Mouse (Mus musculus) spleen, adult 18-20 months (tissue): ENCODE measurements at regions not wholly inside any gene's neighbourhood (a gene's known extent, or its start where the extent isn't known, plus 50 kb on each side); places are given as distances from the start of the nearest gene placed in this dataset.

Experiments used
- DNase-seq, 2 experiments: peaks; one replicate each; pipeline ENCODE4 v3.0.0; 2022; ENCODE audit warnings: mixed read lengths in 2 of 2

DNA sequence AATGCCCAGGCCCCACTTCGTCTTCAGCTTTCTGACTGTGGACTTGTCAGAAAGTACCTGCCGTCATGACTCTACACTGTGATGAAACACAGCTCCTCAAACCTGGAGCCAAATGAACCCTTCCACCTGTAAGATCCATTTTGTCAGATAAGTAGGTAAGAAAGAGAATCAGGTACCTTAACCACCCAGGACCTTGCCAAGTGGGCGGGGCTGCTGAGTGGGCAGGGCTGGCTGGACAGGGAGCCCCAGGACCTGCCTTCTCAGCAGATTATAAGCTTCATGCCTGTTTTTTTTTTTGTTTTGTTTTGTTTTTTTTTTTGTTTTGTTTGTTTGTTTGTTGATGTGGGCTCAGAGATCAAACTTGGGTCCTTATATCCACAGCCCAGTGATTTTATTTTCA lies 311.8 kb upstream of the Pabpc6 start:
- DNase-seq, result no peak

DNA sequence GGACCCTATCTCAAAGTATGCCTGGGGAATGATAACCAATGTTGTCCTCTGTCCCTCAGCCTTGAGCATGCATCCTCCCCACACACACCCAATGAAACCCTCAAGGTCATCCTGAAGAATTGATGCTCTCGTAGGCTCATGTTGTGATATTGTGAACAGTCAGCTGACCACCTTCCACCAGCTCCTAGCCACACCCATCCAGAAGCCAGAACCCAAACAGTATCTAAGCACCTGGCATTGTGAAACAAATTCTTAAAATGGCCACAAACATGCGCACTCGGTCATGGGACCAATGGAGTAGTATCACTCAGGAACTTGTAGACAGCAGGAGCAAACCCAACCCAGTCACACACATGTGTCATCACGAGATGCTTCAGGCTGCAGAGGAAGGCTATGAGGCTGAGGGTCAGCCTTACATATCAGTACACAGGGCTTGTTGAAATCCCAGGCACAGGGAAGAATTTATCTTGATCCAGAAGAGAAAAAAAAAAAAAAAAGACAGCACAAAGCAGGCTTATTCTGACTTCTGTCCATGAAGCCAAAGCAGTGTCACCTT lies 307.4 kb upstream of the Pabpc6 start:
- no peak for DNase-seq

GRCm38 (mm10) chr17:9975995-9976394 lies 306.5 kb upstream of the Pabpc6 start:
- no peak for DNase-seq

DNA sequence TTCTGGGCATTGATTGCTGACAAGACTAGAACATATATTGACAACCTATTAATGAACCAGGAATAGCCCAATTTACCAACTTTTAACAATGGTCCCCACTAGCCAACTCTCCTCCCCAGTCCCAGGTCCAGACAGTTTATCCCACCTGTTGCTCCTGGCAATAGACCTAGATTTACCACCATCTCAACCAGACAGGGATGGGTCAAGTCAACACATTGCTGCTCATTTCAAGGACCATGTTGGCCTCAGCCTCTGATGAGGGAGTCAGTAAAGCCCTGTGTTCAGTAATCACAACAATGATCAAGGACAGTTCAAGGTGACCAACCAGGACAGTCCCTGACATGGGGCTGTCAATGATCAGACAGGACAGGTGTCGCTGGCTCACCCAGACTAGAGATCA lies 305.6 kb upstream of the Pabpc6 start:
- no peak for DNase-seq

DNA sequence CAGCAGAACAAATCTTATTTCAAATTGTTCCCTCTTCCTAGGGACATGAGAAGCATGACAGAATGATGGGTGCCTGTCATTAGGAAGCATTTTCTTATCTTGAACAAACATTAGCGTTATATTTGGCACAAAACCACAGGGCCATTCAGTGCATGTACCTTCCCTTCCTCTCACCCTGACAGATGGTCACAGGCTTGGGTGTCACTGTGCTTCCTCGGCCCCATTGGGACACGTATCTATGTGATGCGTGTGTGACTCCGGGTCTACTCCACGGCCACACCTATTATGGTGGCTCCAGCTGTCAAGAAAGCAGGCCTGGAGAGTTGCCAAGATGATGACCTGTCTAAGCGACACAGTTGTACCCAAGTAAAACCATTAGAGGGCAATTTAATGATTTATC lies 298.5 kb upstream of the Pabpc6 start:
- no peak for DNase-seq

- DNase-seq, result no peak
Observed at GRCm38 (mm10) chr17:9962893-9963436, 293.4 kb upstream of the Pabpc6 start.

DNA sequence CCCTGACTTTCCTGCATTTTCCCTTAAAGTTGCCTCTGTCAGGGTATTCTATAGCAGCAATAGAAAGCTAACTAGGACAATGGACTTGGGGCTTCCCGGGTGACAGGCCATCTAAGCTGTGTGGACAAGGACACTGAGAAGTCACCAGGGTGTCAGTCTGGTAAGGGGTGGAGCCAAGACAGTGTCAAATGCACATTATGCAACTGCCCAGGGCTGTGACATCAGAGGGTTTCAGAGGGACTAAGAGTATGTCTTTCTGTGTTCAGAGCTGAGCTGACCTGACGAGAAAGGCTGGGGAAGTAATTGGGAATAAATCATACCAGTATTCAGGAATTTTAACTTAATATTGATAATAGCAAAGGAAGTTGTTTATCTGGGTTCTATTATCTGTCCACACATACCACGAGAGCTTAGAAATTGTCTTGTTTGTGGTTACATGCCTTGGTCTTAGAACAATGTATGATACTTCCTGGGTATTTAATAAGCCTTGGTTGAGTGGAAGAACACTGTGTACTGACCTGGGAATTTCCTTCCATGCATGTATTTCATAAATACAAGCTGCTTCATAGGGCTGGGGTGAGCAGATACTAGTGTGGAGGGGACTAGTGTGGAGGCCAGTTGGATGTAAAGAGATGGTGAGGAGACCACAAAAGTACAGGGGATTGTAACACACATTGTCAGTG lies 279.6 kb upstream of the Pabpc6 start:
- no peak for DNase-seq

- no peak for DNase-seq
Observed at GRCm38 (mm10) chr17:9947609-9948008, 278.1 kb upstream of the Pabpc6 start.

GRCm38 (mm10) chr17:9944513-9944912 lies 275.0 kb upstream of the Pabpc6 start:
- no peak for DNase-seq

- no peak for DNase-seq
Observed at GRCm38 (mm10) chr17:9942171-9942570, 272.7 kb upstream of the Pabpc6 start.

DNA sequence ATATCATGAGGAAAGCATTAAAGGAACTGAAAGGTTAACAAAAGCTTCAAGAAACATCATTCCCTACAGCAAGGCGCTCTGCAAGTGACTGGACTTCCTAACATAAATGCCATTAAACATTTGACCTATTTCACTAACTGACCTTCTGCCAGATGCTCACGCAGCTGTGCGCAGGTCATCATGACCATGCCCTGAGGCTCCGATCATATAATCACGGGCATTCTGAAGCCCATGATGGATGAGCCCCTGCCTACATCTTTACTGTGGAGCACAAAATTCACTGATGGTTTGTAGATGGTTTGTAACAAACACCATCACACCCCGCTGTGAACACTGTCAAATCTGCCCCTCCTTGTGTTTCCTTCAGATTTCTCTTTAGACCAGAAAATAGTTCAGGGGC lies 270.1 kb upstream of the Pabpc6 start:
- no peak for DNase-seq

GRCm38 (mm10) chr17:9938426-9938825 lies 268.9 kb upstream of the Pabpc6 start:
- DNase-seq, result no peak

DNA sequence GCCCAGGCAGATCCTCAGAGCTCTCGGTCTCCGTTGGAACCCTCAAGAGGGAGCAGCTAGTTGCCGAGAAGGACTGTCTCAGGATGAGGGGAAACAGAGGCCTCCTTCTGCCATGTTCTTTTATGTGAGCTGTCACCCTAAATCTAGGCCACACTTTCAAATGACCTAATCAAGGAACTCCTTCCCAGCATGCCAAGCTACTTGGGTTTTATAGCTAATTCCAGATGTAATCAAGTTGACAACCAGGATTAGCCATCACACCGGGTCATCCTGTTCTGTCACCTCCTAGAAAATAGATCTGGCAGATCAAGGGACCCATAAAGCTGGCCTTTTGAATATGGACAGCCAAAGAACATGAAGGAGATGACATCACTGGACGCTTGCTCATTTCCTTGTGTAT lies 267.7 kb upstream of the Pabpc6 start:
- no peak for DNase-seq

GRCm38 (mm10) chr17:9932186-9932585 lies 262.7 kb upstream of the Pabpc6 start:
- DNase-seq, result no peak

- DNase-seq, result no peak
Observed at GRCm38 (mm10) chr17:9931526-9931925, 262.0 kb upstream of the Pabpc6 start.

- DNase-seq, result no peak
Observed at GRCm38 (mm10) chr17:9929448-9930088, 260.1 kb upstream of the Pabpc6 start.

DNA sequence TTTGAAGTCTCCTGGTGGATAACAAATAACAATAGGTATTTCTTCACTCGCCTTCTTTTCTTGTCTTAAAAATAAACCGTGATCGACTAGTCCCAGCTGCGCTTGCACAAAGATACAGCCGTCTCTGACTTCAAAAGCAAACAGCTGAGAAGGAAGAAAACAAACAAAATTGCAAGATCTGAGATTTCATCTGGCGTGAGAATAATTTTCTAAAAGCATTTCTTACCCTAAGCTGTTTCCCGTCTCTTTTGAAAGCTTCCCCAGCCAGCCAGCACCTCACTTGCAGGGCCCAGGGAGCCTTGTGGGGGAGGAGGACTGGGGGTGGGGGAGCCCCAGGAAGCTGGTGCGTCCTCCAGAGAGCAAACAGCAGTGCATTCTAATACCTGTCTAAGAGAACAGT lies 258.2 kb upstream of the Pabpc6 start:
- no peak for DNase-seq

- DNase-seq, result no peak
Observed at GRCm38 (mm10) chr17:9926308-9926707, 256.8 kb upstream of the Pabpc6 start.

GRCm38 (mm10) chr17:9921326-9921725 lies 251.8 kb upstream of the Pabpc6 start:
- no peak for DNase-seq

DNA sequence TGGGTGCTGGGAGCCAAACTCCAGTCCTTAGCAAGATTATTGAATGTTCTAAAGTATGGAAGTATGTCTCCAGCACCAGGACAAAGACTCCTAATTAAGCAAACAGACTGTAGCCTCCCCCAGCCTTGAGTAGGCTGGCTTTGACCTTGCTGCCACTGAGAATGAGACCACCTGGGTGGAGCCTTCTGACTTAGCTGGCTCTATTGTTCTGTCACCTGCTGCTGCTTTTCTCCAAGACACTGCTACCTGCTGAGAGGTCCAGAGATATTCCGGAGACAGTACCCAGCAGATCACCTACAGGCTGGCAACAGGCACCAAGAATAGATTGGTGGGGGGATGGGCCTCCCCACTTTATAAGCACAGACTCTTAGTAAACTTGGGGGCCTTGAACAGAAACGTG lies 247.5 kb upstream of the Pabpc6 start:
- no peak for DNase-seq

- no peak for DNase-seq
Observed at GRCm38 (mm10) chr17:9910856-9911255, 241.3 kb upstream of the Pabpc6 start.

DNA sequence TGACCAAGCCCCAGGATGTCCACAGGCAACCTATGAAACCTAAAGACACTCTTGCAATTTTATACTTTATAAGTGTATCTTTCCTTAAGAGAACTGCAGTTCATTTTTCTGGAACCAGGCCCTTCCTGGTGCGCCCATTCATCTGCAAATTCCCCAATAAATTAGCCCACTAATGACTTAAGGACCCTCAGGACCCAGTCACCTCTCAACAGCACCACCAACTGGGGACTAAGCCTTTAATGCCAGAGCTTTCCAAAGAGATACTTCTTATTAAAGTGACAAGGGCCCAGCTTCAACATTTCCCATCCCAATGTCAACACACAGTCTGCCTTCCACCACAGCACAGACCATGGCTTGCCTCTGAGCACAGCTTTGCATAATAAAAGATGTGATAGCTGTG lies 237.6 kb upstream of the Pabpc6 start:
- DNase-seq, result no peak

DNA sequence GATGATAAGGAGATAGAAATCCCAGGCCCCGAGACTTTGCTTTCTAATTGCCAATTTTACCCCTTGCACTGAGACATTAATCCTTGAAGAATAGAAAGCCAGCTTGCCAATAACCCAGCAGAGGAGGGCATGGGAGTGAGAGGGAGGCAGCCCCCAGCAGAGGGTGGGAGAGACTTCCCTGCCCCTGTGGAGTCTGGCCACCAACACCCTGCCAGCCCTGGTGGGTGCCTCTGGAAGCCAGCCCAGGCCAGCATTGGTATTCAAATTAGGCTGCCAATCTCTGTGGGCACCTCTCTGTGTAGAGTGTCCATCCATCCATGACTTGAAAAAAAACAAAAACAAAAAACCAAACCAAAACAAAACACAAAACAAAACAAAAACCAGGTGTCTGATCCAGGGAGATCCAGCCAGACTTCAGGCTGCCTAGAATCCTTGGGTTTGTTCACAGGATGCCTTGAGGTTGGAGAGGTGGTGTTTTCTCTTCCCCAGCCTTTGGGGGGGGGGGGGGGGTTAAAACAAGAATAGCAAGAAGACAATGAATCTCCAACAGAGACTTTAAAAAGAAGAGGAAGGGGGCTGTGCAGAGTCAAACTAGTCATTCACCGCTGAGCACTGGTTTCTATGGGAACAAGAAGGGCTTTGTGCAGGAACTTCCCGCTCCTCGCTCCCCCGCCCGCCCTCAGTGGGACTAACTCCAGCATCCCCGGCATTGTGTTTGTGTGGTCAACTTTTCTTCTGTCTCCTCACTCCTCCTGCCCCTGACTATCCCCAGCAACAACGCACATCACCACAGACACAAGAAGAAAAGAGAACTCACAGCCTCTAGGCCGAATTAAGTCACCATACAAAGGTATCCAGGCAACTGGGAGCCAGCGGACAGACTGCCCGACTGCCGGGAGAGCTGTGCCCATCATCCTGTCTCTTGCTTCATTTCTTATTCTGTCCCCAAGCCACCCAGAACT lies 236.3 kb upstream of the Pabpc6 start:
- no peak for DNase-seq
